In genomic region chr11:34398555-34398954, GRCm38 (mm10) we compare ENCODE assay signal across 15 mouse cellular contexts.
DNase-seq lines count a peak whose midpoint lies in the region.
"Had no signal": no experiment of that assay in that cellular context is flagged by ENCODE, and none has a peak within 500 bp of the region (broad histone marks: within the 10 kb centered on the region; RNA-seq: fewer than 3 reads in every experiment).

No protein-coding gene starts in this region.

- peak; percentile 13 for DNase-seq in thymus, postnatal 0 days (ENCODE audit: low spot score)
- DNase-seq in thymus, postnatal 10 days (ENCODE audit: low spot score in 2 of 2), result no peak
- DNase-seq in MEL-GATA-1-ER (ENCODE audit: extremely low read depth, low read depth), result peak; percentile 10
- DNase-seq in induced T-regulatory cell, adult 2 months (ENCODE audit: low read depth), result peak; percentile 50
- DNase-seq in cerebellum, adult 9-11 months, result no peak
- no peak for DNase-seq in left cerebral cortex, adult 8-10 months (ENCODE audit: low spot score in 2 of 2)
- no peak for DNase-seq in thymus, postnatal 4 days
- DNase-seq: adrenal gland, adult 2 months; cerebellum, postnatal 10 days; kidney, adult 18-20 months; kidney, postnatal 14 days; liver, embryonic 13.5 days; midbrain, embryonic 14.5 days; right cerebral cortex, postnatal 14 days; spleen, adult 18-20 months had no signal

Comparison
In these comparisons a context has a peak if more than half of its experiments do, and no peak if none do; other contexts are left out.
1. DNase-seq: peak in thymus, postnatal 0 days (single experiment), MEL-GATA-1-ER (single experiment) and induced T-regulatory cell, adult 2 months (single experiment); none in thymus, postnatal 10 days (0 of 2), cerebellum, adult 9-11 months (single experiment), left cerebral cortex, adult 8-10 months (0 of 2) and thymus, postnatal 4 days (single experiment).